Mouse (Mus musculus) kidney, adult 11 months (tissue): ENCODE measurements around the gene Magi1.
"Not testable (repeated sequence)": the region's sequence is repeated elsewhere in the genome, so short reads cannot be mapped to it uniquely, and the experiment has no call there.

Experiments
- DNase-seq: peaks from one replicate; pipeline ENCODE4 v3.0.0; 2022

Magi1 gene

GRCm38 (mm10) chr6:94043461-94043860, 240.3 kb downstream of the Magi1 start:
- DNase-seq = no peak

GRCm38 (mm10) chr6:94040093-94040492, 243.6 kb downstream of the Magi1 start:
- DNase-seq = no peak

- no peak for DNase-seq
Measured at GRCm38 (mm10) chr6:94038897-94039296, 244.8 kb downstream of the Magi1 start.

GRCm38 (mm10) chr6:94036554-94036953, 247.2 kb downstream of the Magi1 start:
- DNase-seq = no peak

- no peak for DNase-seq
Measured at GRCm38 (mm10) chr6:94026361-94026760, 257.4 kb downstream of the Magi1 start.

- no peak for DNase-seq
Measured at GRCm38 (mm10) chr6:94022437-94022836, 261.3 kb downstream of the Magi1 start.

GRCm38 (mm10) chr6:94021239-94021962, 262.3 kb downstream of the Magi1 start:
- no peak for DNase-seq

GRCm38 (mm10) chr6:94020566-94020965, 263.2 kb downstream of the Magi1 start:
- no peak for DNase-seq

- DNase-seq = no peak
Measured at GRCm38 (mm10) chr6:94019935-94020334, 263.8 kb downstream of the Magi1 start.

- DNase-seq = no peak
Measured at GRCm38 (mm10) chr6:94013761-94014160, 270.0 kb downstream of the Magi1 start.

- DNase-seq = peak; percentile 15
Measured at GRCm38 (mm10) chr6:94011947-94012346, 271.8 kb downstream of the Magi1 start.

GRCm38 (mm10) chr6:94011521-94011920, 272.2 kb downstream of the Magi1 start:
- DNase-seq = no peak

- no peak for DNase-seq
Measured at GRCm38 (mm10) chr6:94008577-94008976, 275.1 kb downstream of the Magi1 start.

GRCm38 (mm10) chr6:94003586-94003985, 280.1 kb downstream of the Magi1 start:
- DNase-seq = not testable (repeated sequence)

- no peak for DNase-seq
Measured at GRCm38 (mm10) chr6:93996841-93997485, 286.8 kb downstream of the Magi1 start.

- DNase-seq = no peak
Measured at GRCm38 (mm10) chr6:93987561-93987960, 296.2 kb downstream of the Magi1 start.

GRCm38 (mm10) chr6:93985111-93985510, 298.6 kb downstream of the Magi1 start:
- peak; percentile 21 for DNase-seq

- no peak for DNase-seq
Measured at GRCm38 (mm10) chr6:93983551-93983950, 300.2 kb downstream of the Magi1 start.

GRCm38 (mm10) chr6:93981211-93981610, 302.5 kb downstream of the Magi1 start:
- no peak for DNase-seq

GRCm38 (mm10) chr6:93979241-93979640, 304.5 kb downstream of the Magi1 start:
- no peak for DNase-seq

GRCm38 (mm10) chr6:93968721-93969120, 315.0 kb downstream of the Magi1 start:
- no peak for DNase-seq

- DNase-seq = no peak
Measured at GRCm38 (mm10) chr6:93962757-93963336, 320.9 kb downstream of the Magi1 start.

- no peak for DNase-seq
Measured at GRCm38 (mm10) chr6:93961782-93962181, 321.9 kb downstream of the Magi1 start.

- DNase-seq = no peak
Measured at GRCm38 (mm10) chr6:93957172-93957571, 326.5 kb downstream of the Magi1 start.
